Mouse (Mus musculus): Measurements from ENCODE around the gene Hsph1. TPM values are rescaled to one million over a fixed set of nuclear protein-coding genes. Genes with fewer than 3 reads are reported as not detected.

Gene Hsph1
- polyA plus RNA-seq, 1 experiment from 2014 or later = 86.0 TPM

GRCm38 (mm10) chr5:149662980-149663379 is 26.8 kb upstream of the Hsph1 start:
- Histone ChIP-seq H3K4me1 (ENCODE audit: control insufficient read depth, insufficient read depth, low read length) (no peaks in the 10 kb centered on the region), H3K27me3 (replicated peaks; ENCODE audit: control insufficient read depth, insufficient read depth, low read length) (no peaks in the 10 kb centered on the region), H3K4me3 (ENCODE audit: low read depth, low read length) (no peak overlapping the region), H3K27ac (ENCODE audit: low read depth, low read length) (no peak overlapping the region), H3K36me3 (ENCODE audit: control insufficient read depth, insufficient read depth, low read length) (no peaks in the 10 kb centered on the region), H3K9ac (ENCODE audit: low read length) (no peak overlapping the region), H3K9me3 (replicated peaks; ENCODE audit: control insufficient read depth, low read length) (peaks cover 3% of the 10 kb centered on the region; the same call in 1 of the 2 replicates), H3K4me2 (ENCODE audit: low read length) (no peak overlapping the region)
- 95% methylated on average over 6 of the region's 6 CpGs for WGBS
- ATAC-seq (no peak), DNase-seq (ENCODE audit: low spot score) (no peak)

GRCm38 (mm10) chr5:149661428-149661827 is 25.3 kb upstream of the Hsph1 start:
- Histone ChIP-seq H3K36me3 (ENCODE audit: control insufficient read depth, insufficient read depth, low read length) (no peaks in the 10 kb centered on the region), H3K4me2 (ENCODE audit: low read length) (no peak overlapping the region), H3K4me1 (ENCODE audit: control insufficient read depth, insufficient read depth, low read length) (no peaks in the 10 kb centered on the region), H3K9me3 (replicated peaks; ENCODE audit: control insufficient read depth, low read length) (peaks cover 3% of the 10 kb centered on the region; the same call in 1 of the 2 replicates), H3K4me3 (ENCODE audit: low read depth, low read length) (no peak overlapping the region), H3K9ac (ENCODE audit: low read length) (no peak overlapping the region), H3K27ac (ENCODE audit: low read depth, low read length) (no peak overlapping the region), H3K27me3 (replicated peaks; ENCODE audit: control insufficient read depth, insufficient read depth, low read length) (no peaks in the 10 kb centered on the region)
- no peak for ATAC-seq
- WGBS = 89% methylated on average over 6 of the region's 6 CpGs
- DNase-seq (ENCODE audit: low spot score) = no peak

DNA sequence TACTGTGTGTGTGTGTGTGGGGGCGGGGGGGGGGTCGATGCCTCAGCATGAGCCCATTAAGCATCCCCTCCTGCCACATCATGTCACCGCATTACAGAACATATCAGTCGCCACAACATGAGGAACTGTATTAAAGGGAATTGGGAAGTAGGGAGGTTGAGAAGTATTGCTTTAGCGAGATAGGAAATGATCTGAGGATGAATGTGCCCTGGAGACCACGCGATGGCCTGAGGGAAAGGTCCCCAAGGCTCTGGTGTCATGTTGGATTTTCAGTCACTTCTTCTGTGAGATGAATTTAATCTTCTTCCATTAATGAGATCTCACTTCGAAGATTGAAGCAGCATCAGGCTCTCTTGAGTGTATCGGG is 23.2 kb upstream of the Hsph1 start:
- Histone ChIP-seq H3K27me3 (replicated peaks; ENCODE audit: control insufficient read depth, insufficient read depth, low read length) (no peaks in the 10 kb centered on the region), H3K9ac (ENCODE audit: low read length) (no peak overlapping the region), H3K36me3 (ENCODE audit: control insufficient read depth, insufficient read depth, low read length) (no peaks in the 10 kb centered on the region), H3K27ac (ENCODE audit: low read depth, low read length) (no peak overlapping the region), H3K4me2 (ENCODE audit: low read length) (no peak overlapping the region), H3K4me3 (ENCODE audit: low read depth, low read length) (no peak overlapping the region), H3K4me1 (ENCODE audit: control insufficient read depth, insufficient read depth, low read length) (no peaks in the 10 kb centered on the region), H3K9me3 (replicated peaks; ENCODE audit: control insufficient read depth, low read length) (peaks cover 3% of the 10 kb centered on the region; the same call in 1 of the 2 replicates)
- ATAC-seq (no peak), DNase-seq (ENCODE audit: low spot score) (no peak)
- 70% methylated on average over 8 of the region's 9 CpGs for WGBS

DNA sequence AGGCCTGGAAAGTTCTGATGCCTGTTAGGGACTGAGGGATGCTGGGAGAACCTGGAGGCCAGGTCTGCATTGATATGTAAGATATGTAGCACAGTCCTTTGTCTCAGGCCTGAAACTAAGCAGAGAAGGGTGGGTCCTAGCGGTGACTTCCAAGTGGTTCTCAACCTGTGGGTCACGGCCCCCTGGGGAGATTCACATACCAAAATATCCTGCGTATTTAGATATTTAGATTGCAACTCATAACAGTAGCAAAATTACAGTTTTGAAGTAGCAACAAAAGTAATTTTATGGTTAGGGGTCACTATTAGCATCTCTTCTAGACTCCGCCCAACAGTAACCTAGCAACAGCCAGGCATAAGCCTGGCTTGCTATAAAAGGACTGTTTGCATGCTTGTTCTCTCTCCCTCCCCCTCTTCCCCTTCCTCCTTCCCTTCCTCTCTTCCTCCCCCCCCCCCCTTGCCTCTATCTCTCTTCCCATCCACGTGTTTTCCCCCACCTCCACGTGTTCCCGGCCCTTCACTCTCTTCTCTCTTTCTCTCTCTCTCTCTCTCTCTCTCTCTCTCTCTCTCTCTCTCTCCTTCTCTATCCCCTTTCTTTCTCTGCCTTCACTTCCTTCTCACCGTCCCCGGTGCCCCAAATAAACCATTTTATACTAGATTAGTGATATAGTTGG is 22.7 kb upstream of the Hsph1 start:
- Histone ChIP-seq H3K27ac (ENCODE audit: low read depth, low read length) (no peak overlapping the region), H3K27me3 (replicated peaks; ENCODE audit: control insufficient read depth, insufficient read depth, low read length) (no peaks in the 10 kb centered on the region), H3K4me3 (ENCODE audit: low read depth, low read length) (no peak overlapping the region), H3K9ac (ENCODE audit: low read length) (no peak overlapping the region), H3K4me2 (ENCODE audit: low read length) (no peak overlapping the region), H3K4me1 (ENCODE audit: control insufficient read depth, insufficient read depth, low read length) (no peaks in the 10 kb centered on the region), H3K9me3 (replicated peaks; ENCODE audit: control insufficient read depth, low read length) (peaks cover 3% of the 10 kb centered on the region; the same call in 1 of the 2 replicates), H3K36me3 (ENCODE audit: control insufficient read depth, insufficient read depth, low read length) (no peaks in the 10 kb centered on the region)
- 79% methylated on average over 9 of the region's 9 CpGs for WGBS
- DNase-seq (ENCODE audit: low spot score) (no peak), ATAC-seq (no peak)

DNA sequence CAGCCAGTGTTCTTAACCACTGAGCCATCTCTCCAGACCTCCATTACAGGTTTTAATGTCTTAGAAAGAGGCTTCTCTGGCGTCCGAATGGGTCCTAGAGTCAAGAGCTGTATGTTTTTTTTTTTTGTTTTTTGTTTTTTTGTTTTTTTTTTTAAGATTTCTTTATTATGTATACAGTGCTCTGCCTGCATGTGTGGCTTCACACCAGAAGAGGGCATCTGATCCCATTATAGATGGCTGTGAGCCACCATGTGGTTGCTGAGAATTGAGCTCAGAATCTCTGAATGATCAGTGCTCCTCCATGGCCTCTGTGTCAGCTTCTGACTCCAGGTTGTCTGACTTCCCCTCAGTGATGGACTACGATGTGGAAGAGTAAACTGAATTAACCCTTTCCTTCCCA is 21.8 kb upstream of the Hsph1 start:
- Histone ChIP-seq H3K27ac (ENCODE audit: low read depth, low read length) (no peak overlapping the region), H3K4me2 (ENCODE audit: low read length) (no peak overlapping the region), H3K36me3 (ENCODE audit: control insufficient read depth, insufficient read depth, low read length) (no peaks in the 10 kb centered on the region), H3K4me1 (ENCODE audit: control insufficient read depth, insufficient read depth, low read length) (no peaks in the 10 kb centered on the region), H3K9me3 (replicated peaks; ENCODE audit: control insufficient read depth, low read length) (peaks cover 3% of the 10 kb centered on the region; the same call in 1 of the 2 replicates), H3K4me3 (ENCODE audit: low read depth, low read length) (no peak overlapping the region), H3K27me3 (replicated peaks; ENCODE audit: control insufficient read depth, insufficient read depth, low read length) (no peaks in the 10 kb centered on the region), H3K9ac (ENCODE audit: low read length) (no peak overlapping the region)
- DNase-seq (ENCODE audit: low spot score) = no peak
- ATAC-seq = no peak
- WGBS = 63% methylated on average over 3 of the region's 3 CpGs

GRCm38 (mm10) chr5:149655636-149656035 is 19.5 kb upstream of the Hsph1 start:
- Histone ChIP-seq H3K27me3 (replicated peaks; ENCODE audit: control insufficient read depth, insufficient read depth, low read length) (no peaks in the 10 kb centered on the region), H3K9ac (ENCODE audit: low read length) (no peak overlapping the region), H3K4me2 (ENCODE audit: low read length) (no peak overlapping the region), H3K36me3 (ENCODE audit: control insufficient read depth, insufficient read depth, low read length) (no peaks in the 10 kb centered on the region), H3K4me1 (ENCODE audit: control insufficient read depth, insufficient read depth, low read length) (no peaks in the 10 kb centered on the region), H3K9me3 (replicated peaks; ENCODE audit: control insufficient read depth, low read length) (no peaks in the 10 kb centered on the region), H3K4me3 (ENCODE audit: low read depth, low read length) (no peak overlapping the region), H3K27ac (ENCODE audit: low read depth, low read length) (no peak overlapping the region)
- ATAC-seq (no peak), DNase-seq (ENCODE audit: low spot score) (no peak)
- whole genome bisulfite sequencing = 88% methylated on average over 9 of the region's 9 CpGs

GRCm38 (mm10) chr5:149650179-149650553 is 14.0 kb upstream of the Hsph1 start:
- no peaks in the 10 kb centered on the region for H3K9me3 ChIP-seq (replicated peaks; ENCODE audit: control insufficient read depth, low read length)
- peak; percentile 20; the same call in 1 of the 2 replicates for ATAC-seq

GRCm38 (mm10) chr5:149649499-149650178 is 13.5 kb upstream of the Hsph1 start:
- no peak for ATAC-seq
- Histone ChIP-seq H3K36me3 (ENCODE audit: control insufficient read depth, insufficient read depth, low read length) (no peaks in the 10 kb centered on the region), H3K9ac (ENCODE audit: low read length) (no peak overlapping the region), H3K4me1 (ENCODE audit: control insufficient read depth, insufficient read depth, low read length) (no peaks in the 10 kb centered on the region), H3K27me3 (replicated peaks; ENCODE audit: control insufficient read depth, insufficient read depth, low read length) (no peaks in the 10 kb centered on the region), H3K27ac (ENCODE audit: low read depth, low read length) (no peak overlapping the region), H3K4me2 (ENCODE audit: low read length) (no peak overlapping the region), H3K9me3 (replicated peaks; ENCODE audit: control insufficient read depth, low read length) (no peaks in the 10 kb centered on the region), H3K4me3 (ENCODE audit: low read depth, low read length) (no peak overlapping the region)
- no peak for DNase-seq (ENCODE audit: low spot score)
- 79% methylated on average over 14 of the region's 14 CpGs for WGBS

More at GRCm38 (mm10) chr5:149650179-149650553, 14.0 kb upstream of the Hsph1 start:
- WGBS = 52% methylated on average over 4 of the region's 4 CpGs
- Histone ChIP-seq H3K36me3 (ENCODE audit: control insufficient read depth, insufficient read depth, low read length) (no peaks in the 10 kb centered on the region), H3K27me3 (replicated peaks; ENCODE audit: control insufficient read depth, insufficient read depth, low read length) (no peaks in the 10 kb centered on the region), H3K4me2 (ENCODE audit: low read length) (no peak overlapping the region), H3K27ac (ENCODE audit: low read depth, low read length) (no peak overlapping the region), H3K4me1 (ENCODE audit: control insufficient read depth, insufficient read depth, low read length) (no peaks in the 10 kb centered on the region), H3K9ac (ENCODE audit: low read length) (no peak overlapping the region), H3K4me3 (ENCODE audit: low read depth, low read length) (no peak overlapping the region)
- no peak for DNase-seq (ENCODE audit: low spot score)

- WGBS = 61% methylated on average over 6 of the region's 6 CpGs
- DNase-seq (ENCODE audit: low spot score) (no peak), ATAC-seq (no peak)
- H3K27ac ChIP-seq (ENCODE audit: low read depth, low read length) = no peak overlapping the region
- H3K27me3 ChIP-seq (replicated peaks; ENCODE audit: control insufficient read depth, insufficient read depth, low read length) = no peaks in the 10 kb centered on the region
- no peak overlapping the region for H3K9ac ChIP-seq (ENCODE audit: low read length)
- H3K36me3 ChIP-seq (ENCODE audit: control insufficient read depth, insufficient read depth, low read length) = no peaks in the 10 kb centered on the region
- no peaks in the 10 kb centered on the region for H3K9me3 ChIP-seq (replicated peaks; ENCODE audit: control insufficient read depth, low read length)
- no peaks in the 10 kb centered on the region for H3K4me1 ChIP-seq (ENCODE audit: control insufficient read depth, insufficient read depth, low read length)
- no peak overlapping the region for H3K4me3 ChIP-seq (ENCODE audit: low read depth, low read length)
- no peak overlapping the region for H3K4me2 ChIP-seq (ENCODE audit: low read length)
Measured at GRCm38 (mm10) chr5:149648895-149649406, 12.8 kb upstream of the Hsph1 start.

Data from forebrain, embryonic 14.5 days (tissue).